In genomic region chr9:23378731-23379170, GRCm38 (mm10) we compare ENCODE assay signal across 8 mouse cellular contexts.
A peak's percentile ranks its signal among the peaks of the same experiment; 100 is the strongest.
DNase-seq lines count a peak whose midpoint lies in the region; ATAC-seq and TF ChIP-seq lines count a peak whose summit lies in the region.

No protein-coding gene starts in this region.

- H3K27ac ChIP-seq in lung, postnatal 0 days (ENCODE audit: low read length), result 0 out of 2 replicates have a peak overlapping the region, but pooled peaks have one; percentile 4
- H3K27ac ChIP-seq in hindbrain, embryonic 10.5 days, result peak overlapping the region; percentile 83
- no peak overlapping the region for H3K27ac ChIP-seq in limb, embryonic 15.5 days

- no peaks in the 10 kb centered on the region for H3K9me3 ChIP-seq in lung, postnatal 0 days (ENCODE audit: low read length)
- H3K9me3 ChIP-seq in hindbrain, embryonic 10.5 days, result no peaks in the 10 kb centered on the region
- H3K9me3 ChIP-seq in limb, embryonic 15.5 days, result no peaks in the 10 kb centered on the region

- 33% methylated on average over 6 of the region's 6 CpGs for WGBS in lung, postnatal 0 days
- WGBS in hindbrain, embryonic 10.5 days, result 17% methylated on average over 6 of the region's 6 CpGs
- 21% methylated on average over 6 of the region's 6 CpGs for WGBS in limb, embryonic 15.5 days

- no peak overlapping the region for H3K9ac ChIP-seq in lung, postnatal 0 days (replicated peaks; ENCODE audit: low read depth)
- no peak overlapping the region for H3K9ac ChIP-seq in limb, embryonic 15.5 days

- TF ChIP-seq EP300 in lung, postnatal 0 days (IDR thresholded peaks at IDR 0.05), result no peak

- H3K4me3 ChIP-seq in lung, postnatal 0 days (ENCODE audit: low read depth, low read length), result no peak overlapping the region
- no peak overlapping the region for H3K4me3 ChIP-seq in hindbrain, embryonic 10.5 days
- H3K4me3 ChIP-seq in limb, embryonic 15.5 days, result no peak overlapping the region

- no peak for TF ChIP-seq CTCF in lung, postnatal 0 days (IDR thresholded peaks at IDR 0.05)

- peak; percentile 35 for ATAC-seq in lung, postnatal 0 days
- ATAC-seq in limb, embryonic 15.5 days (ENCODE audit: insufficient number of reproducible peaks, low FRiP score, low TSS enrichment, low read depth), result peak; percentile 30; the same call in 1 of the 2 replicates

- no peaks in the 10 kb centered on the region for H3K4me1 ChIP-seq in lung, postnatal 0 days (ENCODE audit: insufficient read depth, low read depth, low read length)
- peaks cover 44% of the 10 kb centered on the region for H3K4me1 ChIP-seq in hindbrain, embryonic 10.5 days (replicated peaks)
- peaks cover 15% of the 10 kb centered on the region for H3K4me1 ChIP-seq in limb, embryonic 15.5 days

- H3K4me2 ChIP-seq in lung, postnatal 0 days (replicated peaks; ENCODE audit: low read depth, low read length), result no peak overlapping the region
- no peak overlapping the region for H3K4me2 ChIP-seq in limb, embryonic 15.5 days

- H3K36me3 ChIP-seq in lung, postnatal 0 days (ENCODE audit: insufficient read depth, low read length), result no peaks in the 10 kb centered on the region
- no peaks in the 10 kb centered on the region for H3K36me3 ChIP-seq in hindbrain, embryonic 10.5 days
- H3K36me3 ChIP-seq in limb, embryonic 15.5 days, result no peaks in the 10 kb centered on the region

- no peaks in the 10 kb centered on the region for H3K27me3 ChIP-seq in lung, postnatal 0 days (replicated peaks; ENCODE audit: insufficient read depth, low read length)
- no peaks in the 10 kb centered on the region for H3K27me3 ChIP-seq in hindbrain, embryonic 10.5 days (ENCODE audit: insufficient read depth, poor library complexity, severe bottlenecking)
- no peaks in the 10 kb centered on the region for H3K27me3 ChIP-seq in limb, embryonic 15.5 days

- DNase-seq in adrenal gland, postnatal 14 days, result peak; percentile 15
- no peak for DNase-seq in adrenal gland, adult (ENCODE audit: inconsistent age in 2 of 2, low spot score in 1 of 2)
- peak; percentile 24 for DNase-seq in lung, postnatal 0 days (ENCODE audit: low spot score)
- no peak for DNase-seq in lung, adult 18-20 months
- peak; percentile 58 for DNase-seq in hindbrain, embryonic 10.5 days (ENCODE audit: low spot score)
- DNase-seq in thymus, postnatal 10 days (ENCODE audit: low spot score in 2 of 2), result no peak
- no peak for DNase-seq in urinary bladder, adult 2 months (ENCODE audit: low spot score)

Comparison
In these comparisons a context has a peak if more than half of its experiments do, and no peak if none do; other contexts are left out.
1. DNase-seq: peak in adrenal gland, postnatal 14 days (single experiment), lung, postnatal 0 days (single experiment) and hindbrain, embryonic 10.5 days (single experiment); none in adrenal gland, adult (0 of 2), lung, adult 18-20 months (0 of 2), thymus, postnatal 10 days (0 of 2) and urinary bladder, adult 2 months (single experiment).